Mouse (Mus musculus) liver, embryonic 14.5 days (tissue): ENCODE results near the gene Eif5b.

Source experiments
- CTCF ChIP-seq: IDR thresholded peaks from 2 replicates; pipeline ENCODE4 v1.5.1; 2016; ENCODE audit warnings: antibody characterized with exemption, low read depth, control low read depth
- EP300 ChIP-seq: IDR thresholded peaks from 2 replicates; pipeline ENCODE4 v1.6.1; 2016; ENCODE audit warnings: antibody characterized with exemption, low read depth

- TF ChIP-seq CTCF (no peak), EP300 (no peak)
These were observed 14.3 kb downstream of the Eif5b start for GRCm38 (mm10) chr1:38012104-38012503.
